Mouse (Mus musculus) cerebellum, adult 2 months (tissue): ENCODE results near the gene A230072I06Rik. TPM values are rescaled to one million over a fixed set of nuclear protein-coding genes. Genes with fewer than 3 reads are reported as not detected.

Experiments used
- DNase-seq, 2 experiments: peaks; one replicate each; pipeline ENCODE4 v3.0.0; 2021
- H3K27ac ChIP-seq: fragments of 200-500 bp; 2 replicates; pipeline ENCODE4 v1.5.1; 2012; ENCODE audit warnings: low read length, control low read depth, inconsistent platforms; ENCODE audit not compliant: insufficient read depth
- H3K27me3 ChIP-seq: fragments of 200-500 bp; 2 replicates; pipeline ENCODE4 v1.6.1; 2012; ENCODE audit warnings: inconsistent platforms, mild to moderate bottlenecking, low read length, moderate library complexity; ENCODE audit not compliant: control insufficient read depth, insufficient read depth
- H3K4me1 ChIP-seq: fragments of 200-500 bp; 2 replicates; pipeline ENCODE4 v1.6.1; 2011; ENCODE audit warnings: low read length; ENCODE audit not compliant: control insufficient read depth, insufficient read depth
- H3K4me3 ChIP-seq: fragments of 200-500 bp; replicated peaks from 2 replicates; pipeline ENCODE3; 2011; ENCODE audit warnings: mild to moderate bottlenecking, low read depth, low read length, control low read depth; ENCODE audit not compliant: insufficient read depth
- CTCF ChIP-seq: fragments of 200-500 bp; IDR thresholded peaks from 2 replicates; pipeline ENCODE4 v1.5.1; 2011; ENCODE audit warnings: low read depth, mild to moderate bottlenecking, control low read depth, low read length, moderate library complexity, borderline replicate concordance; ENCODE audit not compliant: insufficient read depth
- POLR2A ChIP-seq: fragments of 200-500 bp; IDR thresholded peaks from 2 replicates; pipeline ENCODE4 v1.6.1; 2011; ENCODE audit warnings: low read length, control low read depth, borderline replicate concordance; ENCODE audit not compliant: insufficient read depth
- WGBS: fragments of 180-500 bp; shearing (Covaris S2); methylation state at CpG from one replicate; pipeline ENCODE4 v1.1.7; 2018; 5-methylcytosine and 5-hydroxymethylcytosine counted together
- polyA plus RNA-seq: library from polyadenylated mRNA; depleted of rRNA; stranded (reverse); fragments of >200 nt; gene quantifications from 2 replicates; pipeline ENCODE4 v1.2.3, GENCODE M21; 2012

A230072I06Rik gene
- polyA plus RNA-seq, 1 experiment = not detected

DNA sequence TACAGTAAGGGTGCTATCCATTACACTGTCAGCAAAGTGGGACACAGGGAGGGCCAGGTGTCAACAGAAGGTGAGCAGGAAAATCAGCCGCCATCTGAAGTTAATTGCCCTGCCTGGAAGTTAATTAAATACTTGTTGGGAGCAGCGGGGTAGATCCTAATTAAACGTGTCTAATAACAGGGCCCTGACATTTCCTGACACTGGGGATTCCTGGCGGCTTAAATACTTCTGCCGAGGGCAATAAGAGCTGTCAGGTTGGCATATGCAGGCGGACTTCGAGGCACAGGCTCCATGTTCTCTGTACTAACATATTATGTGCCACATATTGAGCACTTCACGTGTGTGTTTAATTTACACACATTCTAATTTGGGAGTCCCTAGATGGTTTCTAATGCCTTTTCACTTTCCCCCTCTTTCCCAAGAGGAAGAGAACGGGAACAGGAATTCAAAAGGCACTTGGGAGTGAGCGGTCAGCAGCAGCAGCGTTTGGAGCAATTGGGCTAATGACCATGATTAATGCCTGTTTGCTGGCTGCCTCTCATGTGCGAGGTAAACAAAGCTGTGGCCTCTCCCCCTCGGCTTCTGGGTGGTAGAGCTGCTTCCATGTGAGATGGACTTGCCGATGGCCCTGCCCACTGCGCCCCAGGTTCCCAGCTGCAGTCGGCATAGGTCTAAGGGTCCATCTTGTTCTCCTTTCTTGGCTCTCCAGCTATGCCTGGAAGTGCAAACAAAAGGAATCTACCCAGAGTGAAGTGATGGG lies 34.5 kb downstream of the A230072I06Rik start:
- H3K27me3 ChIP-seq = no peaks in the 10 kb centered on the region; the same call in 1 of the 2 replicates
- no peak overlapping the region for H3K27ac ChIP-seq
- no peak for DNase-seq
- 51% methylated on average over 16 of the region's 16 CpGs for WGBS
- no peaks in the 10 kb centered on the region for H3K4me1 ChIP-seq
- no peak overlapping the region for H3K4me3 ChIP-seq
- TF ChIP-seq POLR2A (no peak), CTCF (no peak)

DNA sequence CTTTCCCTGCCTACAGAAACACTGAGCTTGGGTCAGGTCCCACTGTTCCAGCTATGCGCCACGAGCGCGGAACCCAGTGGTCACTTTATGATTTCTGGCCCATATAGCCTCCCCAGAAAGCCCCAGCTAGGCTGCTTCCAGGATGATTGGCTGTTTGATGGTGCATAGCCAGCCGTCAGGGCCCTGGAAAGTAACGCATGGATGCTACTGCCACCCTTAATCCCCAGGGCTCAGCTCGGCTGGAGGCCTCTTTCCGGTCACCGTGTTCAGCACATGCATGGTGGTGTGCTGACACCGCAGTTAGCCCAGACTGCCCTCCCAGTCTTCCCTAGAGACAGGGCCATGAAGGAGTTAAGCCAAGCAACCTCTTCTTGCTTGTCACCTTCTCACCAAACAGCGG lies 35.6 kb downstream of the A230072I06Rik start:
- Histone ChIP-seq H3K27ac (no peak overlapping the region), H3K27me3 (no peaks in the 10 kb centered on the region; the same call in 1 of the 2 replicates), H3K4me1 (no peaks in the 10 kb centered on the region), H3K4me3 (no peak overlapping the region)
- no peak for TF ChIP-seq CTCF
- no peak for TF ChIP-seq POLR2A
- DNase-seq = no peak
- WGBS = 57% methylated on average over 11 of the region's 11 CpGs

DNA sequence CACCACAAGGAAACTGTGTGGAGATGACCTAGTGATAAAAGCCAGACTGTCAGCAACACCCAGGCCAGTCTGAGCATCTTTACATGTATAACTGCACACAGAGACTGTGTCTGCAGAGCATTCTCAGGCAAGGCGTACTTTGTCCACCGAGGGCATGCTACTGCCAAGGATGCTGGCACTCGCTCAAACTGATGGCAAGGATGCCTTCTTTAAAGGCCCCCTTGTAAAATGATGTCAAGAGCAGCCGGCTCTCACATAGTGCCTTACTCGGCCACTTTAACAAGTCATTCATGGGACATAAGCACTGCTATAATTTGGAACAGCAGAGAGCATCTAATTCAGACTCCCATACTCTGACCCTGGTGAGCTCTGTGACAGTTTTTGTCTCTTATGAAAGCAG lies 36.6 kb downstream of the A230072I06Rik start:
- Histone ChIP-seq H3K4me3 (no peak overlapping the region), H3K27me3 (no peaks in the 10 kb centered on the region; the same call in 1 of the 2 replicates), H3K4me1 (no peaks in the 10 kb centered on the region), H3K27ac (no peak overlapping the region)
- no peak for DNase-seq
- 5% methylated on average over 5 of the region's 5 CpGs for WGBS
- TF ChIP-seq CTCF (no peak), POLR2A (no peak)

DNA sequence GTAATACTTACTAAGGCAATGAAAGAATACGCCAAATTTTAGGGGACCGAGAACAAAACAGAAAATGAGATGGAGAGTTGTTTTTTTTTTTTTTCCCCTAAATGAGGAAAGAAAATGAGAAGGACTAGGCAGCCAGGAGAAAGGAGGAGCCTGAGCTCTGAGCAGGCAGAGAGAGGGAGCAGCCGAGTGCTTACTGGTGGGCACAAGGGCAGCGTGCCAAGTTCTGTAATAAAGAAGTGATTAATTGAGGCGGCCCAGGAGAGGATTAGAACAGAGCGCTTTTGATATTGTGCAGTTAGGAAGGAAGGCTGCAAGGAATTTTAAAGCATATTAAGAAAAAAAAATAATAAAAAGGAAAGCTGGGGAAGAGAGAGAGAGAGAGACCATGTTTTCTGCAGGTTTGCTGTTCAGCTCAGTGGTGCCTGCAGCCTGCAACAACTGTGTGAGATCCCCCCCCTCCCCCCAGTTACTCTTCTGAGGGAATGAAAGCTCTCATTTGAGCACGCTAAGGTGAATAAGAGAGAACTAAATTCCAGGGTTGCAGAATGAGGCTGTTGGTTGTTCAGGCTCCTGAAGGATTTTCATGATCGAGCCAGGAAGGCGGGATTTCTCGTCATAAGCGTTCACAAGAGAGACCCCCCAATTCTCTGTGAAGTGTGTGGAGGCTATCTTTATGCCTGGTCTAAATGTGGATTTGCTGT lies 41.3 kb downstream of the A230072I06Rik start:
- H3K27ac ChIP-seq = no peak overlapping the region
- DNase-seq = no peak
- WGBS = 17% methylated on average over 11 of the region's 11 CpGs
- no peaks in the 10 kb centered on the region; the same call in 1 of the 2 replicates for H3K27me3 ChIP-seq
- H3K4me1 ChIP-seq = no peaks in the 10 kb centered on the region
- no peak overlapping the region for H3K4me3 ChIP-seq
- TF ChIP-seq CTCF = no peak
- no peak for TF ChIP-seq POLR2A

DNA sequence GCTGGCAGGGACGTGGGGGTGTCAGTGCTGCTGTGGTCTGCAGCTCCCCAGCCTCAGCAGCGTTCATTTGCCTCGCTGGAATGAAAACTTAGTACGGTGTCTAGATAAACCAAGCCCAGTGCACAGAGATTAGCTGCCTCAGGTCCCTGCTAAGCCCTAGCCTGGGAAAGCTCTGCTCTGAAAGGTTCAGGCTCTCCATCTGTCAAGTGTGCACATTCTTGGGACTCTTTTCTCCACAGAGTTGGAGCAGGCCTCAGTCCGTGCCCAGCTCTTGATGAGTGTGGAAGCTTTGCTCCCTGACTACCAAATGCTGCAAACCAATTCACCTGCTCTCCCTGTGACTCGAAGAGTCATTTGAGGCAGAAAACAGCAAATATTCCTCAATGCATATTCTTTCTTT lies 43.5 kb downstream of the A230072I06Rik start:
- DNase-seq = no peak
- TF ChIP-seq POLR2A = no peak
- TF ChIP-seq CTCF = no peak
- no peaks in the 10 kb centered on the region for H3K4me1 ChIP-seq
- peaks cover 2% of the 10 kb centered on the region; the same call in 1 of the 2 replicates for H3K27me3 ChIP-seq
- no peak overlapping the region for H3K4me3 ChIP-seq
- no peak overlapping the region for H3K27ac ChIP-seq
- 73% methylated on average over 6 of the region's 6 CpGs for WGBS

DNA sequence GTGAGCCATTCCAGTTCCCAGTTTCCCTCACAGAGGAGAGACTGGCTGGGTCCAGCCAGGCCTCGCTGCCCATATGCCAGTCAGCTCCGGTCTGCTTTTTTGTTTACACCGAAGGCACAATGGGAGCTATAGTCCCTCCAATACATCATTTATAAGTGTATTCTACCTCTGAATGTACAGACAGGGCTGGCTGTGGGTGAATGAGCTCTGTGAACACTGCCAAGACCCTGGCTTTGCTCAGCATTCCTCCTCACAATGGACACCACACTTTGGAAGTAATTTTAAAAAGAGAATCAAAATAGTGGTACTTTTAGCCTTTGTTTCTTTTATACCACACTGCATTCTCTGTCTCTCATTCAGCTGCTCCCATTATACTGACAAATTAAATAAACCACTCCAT lies 44.6 kb downstream of the A230072I06Rik start:
- peaks cover 2% of the 10 kb centered on the region; the same call in 1 of the 2 replicates for H3K27me3 ChIP-seq

DNA sequence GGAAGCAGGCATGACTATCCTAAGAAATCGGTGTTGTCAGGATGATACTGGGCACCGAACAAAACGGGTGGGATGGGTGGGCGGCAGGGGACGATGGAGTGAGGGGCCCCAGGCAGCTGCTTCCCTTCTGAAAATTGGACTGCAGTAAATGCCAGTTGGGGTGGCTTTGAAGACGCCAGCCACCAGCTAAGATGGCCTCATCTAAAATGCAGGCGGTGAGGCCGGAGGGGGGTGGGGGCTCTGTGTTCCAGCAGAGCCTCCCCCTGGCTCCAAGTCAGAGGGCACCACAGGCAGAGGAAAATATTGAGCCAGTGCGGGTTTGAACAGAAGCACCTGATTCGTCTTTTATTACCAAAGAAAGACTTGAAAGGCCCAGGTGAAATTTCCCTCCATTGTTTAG lies 45.9 kb downstream of the A230072I06Rik start:
- no peak for DNase-seq
- WGBS = 24% methylated on average over 10 of the region's 10 CpGs
- Histone ChIP-seq H3K4me1 (no peaks in the 10 kb centered on the region), H3K27me3 (peaks cover 2% of the 10 kb centered on the region; the same call in 1 of the 2 replicates), H3K4me3 (no peak overlapping the region), H3K27ac (no peak overlapping the region)
- TF ChIP-seq POLR2A (no peak), CTCF (no peak)

More for the DNA sequence above, 44.6 kb downstream of the A230072I06Rik start:
- no peaks in the 10 kb centered on the region for H3K4me1 ChIP-seq
- DNase-seq = no peak
- no peak overlapping the region for H3K27ac ChIP-seq
- no peak for TF ChIP-seq POLR2A
- 62% methylated on average over 3 of the region's 3 CpGs for WGBS
- no peak overlapping the region for H3K4me3 ChIP-seq

DNA sequence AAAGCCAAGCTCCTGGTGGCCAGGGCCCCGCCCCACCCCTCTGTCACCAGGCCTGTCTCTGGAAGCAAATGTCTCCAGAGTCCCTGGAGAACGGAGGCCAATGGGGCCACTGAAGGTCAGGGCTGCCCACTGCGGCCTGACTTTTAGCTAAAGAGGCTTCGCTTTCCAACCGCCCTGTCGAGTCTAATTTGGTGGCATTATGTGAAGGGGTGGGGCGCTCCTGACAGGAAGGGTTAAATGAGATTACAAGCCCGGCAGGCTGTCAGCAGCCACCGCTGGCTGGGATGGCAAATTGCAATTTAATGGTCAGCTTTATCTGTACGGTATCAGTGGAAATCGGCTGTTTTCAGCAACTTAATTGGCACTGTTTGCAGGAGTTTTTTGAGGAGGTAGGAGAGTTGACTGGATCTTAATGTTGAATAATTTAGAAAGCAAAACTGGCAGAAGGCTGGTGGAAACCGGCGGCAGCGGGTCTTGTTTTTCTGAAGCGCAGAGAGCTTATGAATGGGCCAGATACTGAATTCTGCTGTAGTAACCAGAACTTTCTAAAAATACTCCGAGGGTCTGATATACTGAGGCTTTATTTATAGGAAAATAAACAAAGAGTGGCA lies 46.5 kb downstream of the A230072I06Rik start:
- H3K27me3 ChIP-seq = peaks cover 2% of the 10 kb centered on the region; the same call in 1 of the 2 replicates
- DNase-seq = no peak

More for the DNA sequence above, 46.5 kb downstream of the A230072I06Rik start:
- Histone ChIP-seq H3K4me3 (no peak overlapping the region), H3K27ac (no peak overlapping the region), H3K4me1 (peaks cover 2% of the 10 kb centered on the region; the same call in 1 of the 2 replicates)
- 36% methylated on average over 16 of the region's 16 CpGs for WGBS
- no peak for TF ChIP-seq POLR2A
- TF ChIP-seq CTCF = no peak
